ENCODE assay signal across 8 mouse cellular contexts in the genomic region with DNA sequence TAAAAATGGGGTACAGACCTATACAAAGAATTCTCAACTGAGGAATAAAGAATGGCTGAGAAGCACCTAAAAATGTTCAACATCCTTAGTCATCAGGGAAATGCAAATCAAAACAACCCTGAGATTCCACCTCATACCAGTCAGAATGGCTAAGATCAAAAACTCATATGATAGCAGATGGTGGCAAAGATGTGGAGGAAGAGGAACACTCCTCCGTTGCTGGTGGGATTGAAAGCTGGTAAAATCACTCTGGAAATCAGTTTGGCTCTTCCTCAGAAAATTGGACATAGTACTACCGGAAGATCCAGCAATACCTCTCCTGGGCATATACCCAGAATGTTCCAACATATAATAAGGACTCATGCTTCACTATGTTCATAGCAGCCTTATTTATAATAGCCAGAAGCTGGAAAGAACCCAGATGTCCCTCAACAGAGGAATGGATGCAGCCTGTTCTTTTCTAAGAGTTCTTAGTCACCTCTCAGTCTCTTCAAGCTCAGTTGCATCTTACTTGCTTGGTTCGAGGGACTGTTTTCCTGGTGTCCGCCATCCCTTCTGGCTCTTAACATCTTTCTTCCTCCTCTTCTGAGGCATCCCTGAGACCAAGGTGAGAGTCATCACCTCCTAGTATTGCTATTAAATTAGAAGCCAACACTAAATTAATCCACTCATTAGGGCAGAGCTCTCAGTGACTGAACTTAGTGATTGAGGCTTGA.
A peak's percentile ranks its signal among the peaks of the same experiment; 100 is the strongest.
DNase-seq lines count a peak whose midpoint lies in the region; ATAC-seq and TF ChIP-seq lines count a peak whose summit lies in the region.
"Not testable (repeated sequence)": the region's sequence is repeated elsewhere in the genome, so short reads cannot be mapped to it uniquely, and the experiment has no call there.

No protein-coding gene starts in this region.

- peak overlapping the region; percentile 67 for H3K27ac ChIP-seq in layer of hippocampus, adult 2 months

- not testable (repeated sequence) for TF ChIP-seq CTCF in layer of hippocampus, adult 2 months (conservative IDR thresholded peaks at IDR 0.05)

- not testable (repeated sequence) for H3K4me3 ChIP-seq in layer of hippocampus, adult 2 months

- ATAC-seq in frontal cortex, adult (ENCODE audit: low TSS enrichment) = peak; percentile 67; the same call in 1 of the 2 replicates

- peak; percentile 50 for DNase-seq in brain, adult 2 months (ENCODE audit: low read depth, low spot score)
- peak; percentile 4 to 42 for DNase-seq in frontal cortex, postnatal 36 days (ENCODE audit: low spot score in 2 of 2)
- DNase-seq in layer of hippocampus, adult 2 months (ENCODE audit: low spot score in 2 of 2) = peak; percentile 13 to 15
- peak; percentile 4 for DNase-seq in left cerebral cortex, adult 11 months (ENCODE audit: low spot score)
- DNase-seq in left cerebral cortex, adult 9 months (ENCODE audit: low spot score in 2 of 2) = peak; percentile 9 to 26
- DNase-seq in right cerebral cortex, adult 18-20 months = peak; percentile 31
- peak; percentile 7 to 10 for DNase-seq in right cerebral cortex, postnatal 36 days (ENCODE audit: low spot score in 2 of 2)
